Mouse (Mus musculus) frontal cortex, postnatal 10 days (tissue): ENCODE results near the gene Tada2b.

Source experiments
- DNase-seq, 2 experiments: peaks; one replicate each; pipeline ENCODE4 v3.0.0; 2022; ENCODE audit warnings: low spot score in 2 of 2, mixed read lengths in 1 of 2

The Tada2b gene

DNA sequence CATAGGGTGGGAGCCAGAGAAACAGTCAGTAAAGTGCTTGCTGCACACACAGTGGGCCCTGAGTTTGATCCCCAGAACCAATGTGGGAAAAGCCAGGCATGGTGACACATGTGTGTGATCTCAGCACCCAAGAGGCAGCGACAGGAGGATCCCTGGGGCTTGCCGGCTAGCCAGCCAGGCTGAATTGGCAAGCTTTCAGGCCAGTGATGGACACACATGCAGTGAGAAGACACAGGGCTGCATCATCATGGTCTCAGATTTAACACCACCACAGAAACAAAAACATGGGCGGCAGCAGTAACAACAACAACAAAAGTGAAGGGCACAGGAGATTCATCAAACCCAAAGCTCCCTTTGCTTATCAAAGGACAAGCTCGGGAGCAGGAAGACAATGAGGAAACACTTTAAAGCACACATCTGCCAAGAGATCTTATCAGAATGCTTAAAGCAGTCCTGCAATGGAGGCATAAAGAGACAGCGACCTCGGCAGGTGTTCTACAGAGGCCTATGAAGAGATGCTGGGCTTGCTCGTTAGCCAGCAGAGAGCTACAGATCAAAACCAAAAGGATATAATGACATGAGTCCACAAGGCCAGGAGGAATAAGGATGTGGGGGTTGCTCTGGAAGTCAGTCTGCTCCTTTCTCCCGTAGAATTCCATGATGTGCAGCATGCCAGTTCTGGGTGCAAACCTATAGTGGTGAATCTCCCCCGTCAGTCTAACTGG is 37.8 kb downstream of the Tada2b start:
- DNase-seq = no peak

GRCm38 (mm10) chr5:36445028-36445427 is 39.1 kb downstream of the Tada2b start:
- no peak for DNase-seq

GRCm38 (mm10) chr5:36444611-36445010 is 39.5 kb downstream of the Tada2b start:
- DNase-seq = no peak

DNA sequence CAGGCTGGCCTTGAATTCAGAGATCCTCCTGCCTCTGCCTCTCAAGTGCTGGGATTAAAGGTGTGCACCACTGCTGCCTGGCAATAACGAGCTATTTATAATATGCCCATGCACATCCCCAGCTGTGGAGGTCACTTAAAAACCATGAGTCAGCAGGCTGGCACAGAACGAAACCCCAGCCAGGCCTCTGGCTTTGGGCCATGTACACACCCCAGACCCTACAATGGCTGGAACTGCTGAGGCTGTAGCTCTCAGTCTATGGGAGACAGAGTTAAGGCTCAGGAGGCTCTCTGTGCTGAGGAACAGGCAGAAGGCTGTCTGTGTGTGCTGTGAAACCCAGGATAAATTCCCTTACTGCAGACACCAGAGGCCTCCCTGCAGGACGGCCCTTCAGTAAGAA is 43.3 kb downstream of the Tada2b start:
- no peak for DNase-seq

- no peak for DNase-seq
Measured at GRCm38 (mm10) chr5:36436858-36437257, 47.2 kb downstream of the Tada2b start.

DNA sequence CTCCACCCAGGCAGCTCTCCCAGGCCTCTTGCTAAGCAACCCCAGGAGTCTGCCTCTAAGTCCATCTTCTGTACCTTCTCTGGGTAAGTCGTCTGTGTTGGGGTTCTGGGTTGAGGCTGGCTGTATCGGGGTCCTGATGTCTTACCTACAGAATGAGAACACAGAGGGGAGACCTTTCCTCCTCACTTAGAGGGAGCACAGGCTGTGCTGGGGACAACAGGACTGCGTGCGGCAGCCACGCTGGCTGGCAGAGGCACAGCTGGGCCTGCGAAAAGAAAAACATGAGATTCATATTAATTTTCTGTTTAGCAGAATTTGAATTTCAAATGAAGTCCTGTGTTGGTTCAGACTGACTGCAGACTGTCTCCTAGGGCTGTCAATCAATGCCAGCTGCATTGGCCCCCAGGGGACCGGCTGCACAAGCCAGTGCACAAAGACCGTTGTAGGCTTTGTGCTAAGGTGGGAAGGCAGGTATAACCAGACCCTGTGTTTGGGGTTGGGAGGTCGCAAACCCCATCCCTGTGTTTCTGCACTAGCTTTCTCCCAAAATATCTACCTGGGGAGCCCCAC is 49.6 kb downstream of the Tada2b start:
- no peak for DNase-seq

GRCm38 (mm10) chr5:36431711-36432110 is 52.4 kb downstream of the Tada2b start:
- no peak for DNase-seq

DNA sequence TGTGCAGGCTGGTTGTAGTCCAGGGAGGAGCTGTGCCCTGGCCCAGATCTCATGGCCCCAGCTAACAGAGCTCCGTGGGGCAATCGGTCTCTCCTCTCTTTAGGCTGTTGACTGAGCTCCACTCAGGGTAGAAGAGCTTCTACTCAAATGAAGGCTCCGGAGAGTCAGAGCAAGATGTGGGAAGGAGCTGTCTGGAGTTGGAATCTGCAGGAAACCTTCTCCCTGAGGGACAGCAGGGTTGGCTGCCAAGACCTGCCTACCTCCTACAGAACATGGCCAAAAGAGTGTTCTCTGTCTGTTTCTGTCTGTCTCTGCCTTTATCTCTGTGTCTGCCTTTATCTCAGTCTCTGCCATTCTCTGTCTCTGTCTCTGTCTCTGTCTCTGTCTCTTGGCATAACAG is 54.5 kb downstream of the Tada2b start:
- no peak for DNase-seq

DNA sequence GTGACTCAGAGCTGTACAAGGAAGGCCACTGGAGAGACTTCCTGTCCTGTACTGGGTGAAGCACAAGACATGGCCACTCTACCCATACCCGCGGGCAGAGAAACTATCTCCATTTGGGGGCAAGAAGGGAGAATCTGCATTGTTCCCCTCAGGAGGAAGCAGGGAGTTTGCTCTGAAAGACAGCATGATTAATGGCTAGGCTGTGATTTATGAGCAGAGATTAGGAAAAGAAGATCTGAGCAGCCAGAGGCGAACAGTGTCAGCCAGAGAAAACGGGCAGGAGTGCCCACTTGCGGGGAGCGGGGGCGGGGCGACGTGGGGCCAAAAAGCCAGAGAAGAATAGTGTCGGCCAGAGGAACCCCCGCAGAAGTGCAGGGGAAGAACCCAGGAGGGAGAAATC is 56.3 kb downstream of the Tada2b start:
- no peak for DNase-seq

DNA sequence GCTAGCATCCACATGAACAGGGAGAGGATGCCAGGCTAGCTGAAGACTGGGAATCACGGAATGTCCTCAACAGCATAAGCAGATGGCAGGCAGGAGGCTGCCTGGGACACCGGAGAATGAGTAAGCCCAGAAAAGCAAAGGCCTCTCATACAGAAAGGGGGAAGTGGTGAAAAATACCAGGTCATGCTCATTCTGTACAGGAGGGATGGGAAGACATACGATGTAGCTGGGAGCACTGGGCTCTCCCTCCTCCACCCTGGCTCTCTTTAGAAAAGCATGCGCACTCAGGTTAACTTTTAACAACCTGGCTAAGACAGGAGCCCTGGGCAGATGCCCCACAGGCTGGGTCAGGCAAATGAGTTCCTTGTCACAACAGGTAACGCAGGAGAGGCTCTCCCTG is 57.7 kb downstream of the Tada2b start:
- no peak for DNase-seq

DNA sequence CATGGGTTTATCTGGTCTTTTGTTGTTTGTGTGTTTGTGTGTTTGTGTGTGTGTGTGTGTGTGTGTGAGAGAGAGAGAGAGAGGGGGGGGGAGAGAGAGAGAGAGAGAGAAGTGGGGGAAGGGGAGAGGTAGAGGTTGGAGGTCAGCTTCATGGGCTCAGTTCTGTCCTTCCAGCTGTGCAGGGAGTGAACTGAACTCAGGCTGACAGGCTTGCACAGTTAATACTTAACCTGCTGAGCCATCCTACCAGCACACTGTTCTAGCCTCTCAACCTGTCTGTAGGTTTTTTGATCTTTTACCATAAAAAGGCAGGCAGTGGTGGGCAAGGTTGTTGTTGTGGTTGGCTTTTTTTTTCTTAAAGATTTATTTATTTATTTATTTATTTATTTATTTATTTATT is 59.4 kb downstream of the Tada2b start:
- no peak for DNase-seq
